Mouse (Mus musculus): ENCODE data around the gene Gm4763.
A peak's percentile ranks its signal among the peaks of the same experiment; 100 is the strongest.
"Not testable (repeated sequence)": the region's sequence is repeated elsewhere in the genome, so short reads cannot be mapped to it uniquely, and the experiment has no call there.

Gm4763 gene

GRCm38 (mm10) chr7:24726808-24727207 lies at the start of gene Gm4763:
Gm4763 (minus strand) TSS chr7:24726908.
- not testable (repeated sequence) for DNase-seq (ENCODE audit: low spot score)

- DNase-seq (ENCODE audit: low spot score): no peak
Measured at GRCm38 (mm10) chr7:24776145-24776544, 49.4 kb upstream of the Gm4763 start.

GRCm38 (mm10) chr7:24773942-24774535 lies 47.3 kb upstream of the Gm4763 start:
- DNase-seq (ENCODE audit: low spot score): no peak

- no peak for DNase-seq (ENCODE audit: low spot score)
Measured at GRCm38 (mm10) chr7:24771361-24771760, 44.7 kb upstream of the Gm4763 start.

GRCm38 (mm10) chr7:24762574-24762973 lies 35.9 kb upstream of the Gm4763 start:
- no peak for DNase-seq (ENCODE audit: low spot score)

DNA sequence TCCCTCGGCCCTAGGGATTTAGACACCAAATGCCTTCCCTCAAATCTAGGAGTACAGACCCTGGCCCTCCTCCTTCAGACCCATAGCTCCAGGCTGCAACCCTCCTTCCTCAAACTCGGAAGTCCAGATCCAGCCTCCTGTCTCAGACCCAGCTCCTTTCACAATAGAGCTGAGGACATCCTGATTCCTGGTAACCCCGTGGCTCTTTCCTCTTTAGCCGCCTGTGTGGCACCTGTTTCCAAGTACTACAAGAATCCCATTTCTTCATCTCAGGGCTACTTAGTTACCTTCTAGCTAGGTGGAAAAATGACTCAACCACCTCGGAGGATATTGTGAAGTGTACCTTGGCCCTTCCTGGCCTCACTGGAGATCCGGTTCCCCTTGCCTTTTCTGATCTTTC lies 34.5 kb upstream of the Gm4763 start:
- DNase-seq (ENCODE audit: low spot score): no peak

DNA sequence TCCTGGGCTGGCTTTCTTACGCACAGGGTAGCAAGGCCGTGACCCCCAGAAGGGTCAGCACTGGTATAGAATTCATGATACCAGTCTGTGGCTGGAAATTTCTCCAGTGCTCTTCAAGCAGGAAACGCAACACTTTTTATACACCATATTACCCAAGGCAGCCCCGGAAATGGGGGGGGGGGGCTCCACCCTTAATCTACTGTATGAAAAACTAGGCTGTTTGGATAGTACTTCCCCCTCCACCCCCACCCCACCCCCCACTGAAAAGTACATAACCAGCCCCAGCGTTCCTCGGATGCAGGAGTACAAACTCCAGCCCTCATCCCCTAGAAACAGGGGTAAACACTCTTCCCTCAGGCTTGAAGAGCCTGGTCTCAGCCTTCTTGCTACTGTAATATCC lies 33.5 kb upstream of the Gm4763 start, which contains the start of gene Cd177:
Gene Cd177 (minus strand): TSS at position 101 of the 400 bp plus-strand sequence.
- DNase-seq (ENCODE audit: low spot score): no peak

- no peak for DNase-seq (ENCODE audit: low spot score)
Measured at GRCm38 (mm10) chr7:24758520-24758919, 31.8 kb upstream of the Gm4763 start.

DNA sequence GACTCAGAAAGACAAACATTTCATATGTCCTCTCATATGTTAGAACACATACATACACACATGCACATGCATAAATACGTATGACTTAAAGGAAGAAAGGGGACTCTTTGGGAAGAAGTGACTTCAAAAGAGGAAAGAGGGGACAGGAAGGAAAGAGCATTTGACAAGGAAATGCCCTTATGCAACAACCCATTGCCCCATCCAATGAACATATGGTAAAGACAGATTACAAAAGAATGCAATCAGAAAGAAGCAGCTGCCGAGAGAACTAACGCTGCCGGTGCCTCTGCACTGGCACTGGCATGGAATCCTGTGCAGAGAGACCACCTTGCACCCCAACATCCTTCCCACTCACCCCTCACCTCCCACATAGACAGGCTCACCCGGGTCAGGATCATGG lies 26.8 kb upstream of the Gm4763 start:
- DNase-seq (ENCODE audit: low spot score): no peak

DNA sequence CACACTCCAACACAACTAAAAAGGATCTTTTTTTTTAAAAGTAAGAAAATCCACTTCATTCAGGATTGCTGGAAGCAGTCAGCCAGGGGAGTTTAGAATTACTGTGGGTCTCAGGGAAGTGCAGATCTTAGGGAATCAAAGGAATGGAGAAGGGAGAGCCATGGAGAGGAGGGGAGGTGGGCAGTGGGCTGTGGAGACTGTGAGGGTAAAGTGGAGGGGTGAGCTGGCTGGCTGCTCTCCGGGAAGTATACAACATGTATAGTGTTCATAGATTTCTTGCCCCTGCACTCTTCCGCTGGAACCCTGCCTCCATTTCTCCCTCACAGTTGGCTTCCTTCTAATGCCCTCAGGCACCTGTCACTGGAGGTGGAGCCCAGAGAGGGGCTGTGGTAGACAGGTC lies 24.9 kb upstream of the Gm4763 start:
- DNase-seq (ENCODE audit: low spot score): no peak

GRCm38 (mm10) chr7:24750695-24751094 lies 24.0 kb upstream of the Gm4763 start:
- DNase-seq (ENCODE audit: low spot score): no peak

- peak; percentile 70 for DNase-seq (ENCODE audit: low spot score)
Measured at GRCm38 (mm10) chr7:24735970-24736670, 9.4 kb upstream of the Gm4763 start.

GRCm38 (mm10) chr7:24715039-24715438 lies 11.7 kb downstream of the Gm4763 start:
- DNase-seq (ENCODE audit: low spot score): no peak

GRCm38 (mm10) chr7:24708832-24709292 lies 17.8 kb downstream of the Gm4763 start, which contains the start of gene BC049730:
BC049730 (plus strand) TSS chr7:24709242.
- DNase-seq (ENCODE audit: low spot score): no peak

DNA sequence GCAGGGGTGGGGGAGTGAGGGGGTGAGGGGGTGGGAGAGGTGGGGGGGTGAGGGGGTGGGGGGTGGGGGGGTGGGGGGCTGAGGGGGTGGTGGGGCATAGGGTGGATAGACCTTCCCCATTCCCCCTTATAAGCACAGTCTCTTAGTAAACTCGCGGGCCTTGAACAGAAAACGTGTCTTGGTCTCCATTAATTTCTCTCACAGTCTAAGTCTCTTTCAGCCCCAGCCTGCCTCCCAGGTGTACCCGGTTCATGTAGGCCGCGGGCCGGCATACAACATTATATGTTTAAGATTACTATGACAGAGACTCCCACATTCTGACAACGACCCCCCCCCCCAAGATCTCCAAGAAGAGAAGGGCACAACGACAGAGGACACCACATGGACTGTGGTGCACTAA lies 23.9 kb downstream of the Gm4763 start:
- not testable (repeated sequence) for DNase-seq (ENCODE audit: low spot score)

DNA sequence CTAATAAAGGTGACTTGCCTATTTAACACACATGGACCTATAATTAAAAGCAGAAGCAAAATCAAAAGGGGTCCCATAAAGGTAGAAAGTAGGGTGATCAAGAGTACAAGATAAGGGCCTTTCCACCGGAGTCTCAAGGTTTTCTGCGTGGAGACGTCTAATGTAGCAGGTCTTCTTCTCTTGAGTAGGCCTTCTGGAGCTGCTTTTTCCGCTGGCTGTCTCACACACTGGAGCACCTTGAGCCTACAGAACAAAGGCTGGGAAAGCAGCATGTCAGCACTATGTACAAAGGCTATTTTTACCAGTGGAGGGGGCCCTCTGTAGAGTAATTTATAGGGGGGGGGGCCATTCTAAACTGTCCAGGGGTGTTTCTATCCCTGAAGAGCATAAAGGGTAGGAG lies 28.8 kb downstream of the Gm4763 start:
- DNase-seq (ENCODE audit: low spot score): not testable (repeated sequence)

DNA sequence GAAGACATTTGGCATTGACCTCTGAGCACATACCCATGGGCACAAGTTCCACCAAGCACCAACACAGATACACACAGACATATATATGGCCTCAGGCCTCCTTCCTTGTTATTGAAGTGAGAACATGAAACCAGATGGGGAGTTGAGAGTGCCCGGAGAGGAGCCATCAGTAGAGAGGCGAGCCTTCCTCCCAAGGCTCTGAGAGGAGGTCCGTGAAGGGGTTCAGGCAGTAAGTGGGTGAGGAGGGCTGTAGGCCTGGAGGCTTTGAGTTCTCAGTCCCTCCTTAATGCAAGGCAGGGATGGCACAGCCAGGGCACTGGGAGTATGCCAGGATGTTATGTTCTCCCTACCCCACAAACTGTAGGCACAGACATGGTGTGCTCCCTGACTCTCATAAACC lies 34.0 kb downstream of the Gm4763 start:
- not testable (repeated sequence) for DNase-seq (ENCODE audit: low spot score)

DNA sequence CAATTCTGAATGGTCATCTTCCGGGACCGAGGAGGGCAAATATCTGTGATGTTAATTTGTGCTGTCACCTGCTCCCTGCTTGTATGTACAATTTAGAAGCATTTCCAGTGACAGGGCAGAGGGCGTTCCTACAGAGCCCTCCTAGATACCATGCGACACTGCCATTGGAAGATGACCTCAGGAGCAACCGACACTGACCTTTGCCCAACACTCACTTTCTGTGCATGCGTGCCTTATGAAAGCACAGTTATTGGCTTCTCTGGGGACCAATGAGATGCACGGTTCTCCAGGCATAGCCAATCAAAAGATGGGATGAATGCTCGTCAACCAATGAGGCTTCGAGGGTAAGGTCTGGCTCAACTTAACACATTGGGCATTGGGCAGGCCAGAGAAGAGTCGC lies 39.2 kb downstream of the Gm4763 start:
- not testable (repeated sequence) for DNase-seq (ENCODE audit: low spot score)

GRCm38 (mm10) chr7:24684121-24684520 lies 42.6 kb downstream of the Gm4763 start:
- not testable (repeated sequence) for DNase-seq (ENCODE audit: low spot score)

DNA sequence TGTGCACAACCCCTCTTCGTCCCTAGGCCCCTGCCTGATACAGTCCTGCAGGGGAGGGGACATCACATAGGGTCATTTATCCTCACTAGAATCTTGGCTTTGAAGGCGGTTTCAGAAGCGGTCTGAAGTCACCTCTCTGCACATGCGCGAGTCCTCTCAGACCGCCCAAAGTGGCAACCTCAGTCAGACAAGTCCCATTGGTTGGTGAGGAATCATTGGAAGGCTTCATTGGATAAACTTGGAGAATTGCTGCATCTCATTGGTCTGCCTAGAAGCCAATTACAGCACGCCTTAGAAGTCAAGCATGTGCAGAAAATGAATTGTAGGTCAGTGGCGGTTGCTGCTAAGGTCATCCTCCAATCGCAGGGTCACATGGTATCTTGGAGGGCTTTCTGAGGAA lies 50.1 kb downstream of the Gm4763 start, which contains the start of gene Tex101:
Gene Tex101 (minus strand): TSS at position 101 of the 400 bp plus-strand sequence.
- DNase-seq (ENCODE audit: low spot score): no peak

DNA sequence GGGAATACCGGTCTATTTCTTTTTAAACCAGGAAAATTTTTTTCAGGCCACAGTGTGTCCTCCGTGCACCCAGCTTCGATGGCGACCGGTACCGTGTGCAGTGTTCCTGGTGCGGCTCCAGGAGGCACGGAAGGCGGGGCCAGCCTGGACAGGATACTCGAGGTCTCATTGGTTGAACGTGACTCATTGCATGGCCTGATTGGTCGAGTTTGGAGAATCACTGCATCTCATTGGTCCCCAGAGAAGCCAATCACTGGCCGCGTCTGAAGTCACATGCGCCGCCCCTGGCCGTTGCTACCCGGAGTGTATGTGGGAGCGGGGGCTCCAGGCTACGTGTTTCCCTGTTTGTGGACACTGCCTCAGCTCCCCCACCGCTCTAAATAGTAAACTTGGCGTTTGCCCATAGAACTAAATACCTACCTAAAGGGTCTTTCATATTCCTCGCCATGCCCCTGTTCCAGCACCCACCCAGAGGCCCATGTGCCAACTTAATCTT lies 54.7 kb downstream of the Gm4763 start:
- DNase-seq (ENCODE audit: low spot score): no peak
